Mouse (Mus musculus) ovary, postnatal 36 days (tissue): ENCODE results near the gene Spesp1.

Experiments
- DNase-seq: peaks from one replicate; pipeline ENCODE4 v3.0.0; 2022; ENCODE audit warnings: low spot score, mixed read lengths

Spesp1 gene

GRCm38 (mm10) chr9:62245612-62246379, 36.2 kb downstream of the Spesp1 start:
- DNase-seq, result no peak

GRCm38 (mm10) chr9:62244612-62245010, 37.4 kb downstream of the Spesp1 start:
- no peak for DNase-seq

GRCm38 (mm10) chr9:62243991-62244611, 37.9 kb downstream of the Spesp1 start:
- peak; percentile 60 for DNase-seq

DNA sequence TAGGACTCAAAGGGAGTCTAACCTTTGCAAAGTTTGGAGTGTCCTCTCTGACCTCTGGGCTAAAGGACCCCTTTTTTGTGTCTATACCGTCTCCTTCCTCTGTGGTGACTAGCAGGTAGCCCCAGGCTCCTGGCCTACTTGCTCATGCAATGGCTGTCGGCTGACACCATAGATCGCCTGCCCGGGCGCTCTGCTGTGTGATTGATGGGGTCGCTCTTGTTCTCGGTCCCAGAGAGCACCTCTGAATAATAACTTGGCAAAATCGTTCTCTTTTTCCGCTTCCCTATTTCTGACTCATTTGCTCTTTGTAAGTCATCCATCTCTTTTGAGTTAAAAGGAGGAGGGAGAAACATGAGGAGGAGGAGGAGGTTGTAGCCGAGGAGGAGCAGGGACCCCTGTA, 42.0 kb downstream of the Spesp1 start:
- no peak for DNase-seq

DNA sequence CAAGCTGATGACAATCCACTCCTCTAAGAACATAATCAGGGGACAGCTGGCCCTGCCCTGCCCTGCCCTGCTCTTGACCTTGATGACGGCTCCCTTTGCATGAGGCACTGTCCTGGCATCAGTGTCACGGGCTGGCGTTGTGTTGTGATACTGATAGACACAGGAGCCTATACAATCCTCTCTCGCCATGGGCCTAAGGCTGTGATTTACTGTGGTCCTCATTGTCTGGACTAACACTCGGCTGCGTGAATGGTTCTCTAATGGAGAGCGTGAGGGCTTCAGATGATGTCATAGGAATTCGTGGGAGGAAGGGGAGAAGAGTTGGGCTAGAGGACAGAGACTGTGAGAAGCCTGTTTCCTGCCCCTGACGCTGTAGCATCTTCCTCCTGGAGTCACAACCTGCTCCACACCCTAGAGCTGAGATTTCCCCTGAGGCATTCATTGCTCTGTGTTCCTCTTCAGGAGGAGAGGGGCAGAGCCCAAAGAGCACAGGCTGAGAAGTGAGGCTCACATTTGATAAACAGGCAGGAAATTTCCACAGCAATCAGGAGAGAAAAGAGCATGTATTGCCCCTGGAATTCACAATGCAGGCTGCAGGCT, 44.5 kb downstream of the Spesp1 start:
- DNase-seq, result no peak

GRCm38 (mm10) chr9:62235501-62235900, 46.5 kb downstream of the Spesp1 start:
- no peak for DNase-seq

DNA sequence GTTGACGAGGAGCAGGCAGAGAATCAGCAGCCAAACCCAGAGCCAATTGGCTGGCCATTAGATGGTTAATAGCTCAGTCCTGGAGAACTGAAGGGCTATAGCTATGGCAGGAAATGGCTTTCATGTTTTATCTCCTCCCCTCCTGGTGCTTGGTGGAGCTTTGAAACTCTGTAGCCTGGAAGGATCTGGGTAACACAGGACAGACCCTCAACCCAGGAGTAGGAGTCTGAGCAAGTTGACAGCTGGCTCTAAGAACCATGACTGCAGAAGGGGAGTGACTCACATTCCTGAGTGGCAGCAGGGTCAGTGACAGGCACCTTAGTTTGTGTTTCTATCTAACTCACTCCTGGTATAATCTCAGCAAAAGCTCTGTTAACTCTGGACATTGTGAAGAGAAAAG, 49.4 kb downstream of the Spesp1 start:
- DNase-seq, result no peak

DNA sequence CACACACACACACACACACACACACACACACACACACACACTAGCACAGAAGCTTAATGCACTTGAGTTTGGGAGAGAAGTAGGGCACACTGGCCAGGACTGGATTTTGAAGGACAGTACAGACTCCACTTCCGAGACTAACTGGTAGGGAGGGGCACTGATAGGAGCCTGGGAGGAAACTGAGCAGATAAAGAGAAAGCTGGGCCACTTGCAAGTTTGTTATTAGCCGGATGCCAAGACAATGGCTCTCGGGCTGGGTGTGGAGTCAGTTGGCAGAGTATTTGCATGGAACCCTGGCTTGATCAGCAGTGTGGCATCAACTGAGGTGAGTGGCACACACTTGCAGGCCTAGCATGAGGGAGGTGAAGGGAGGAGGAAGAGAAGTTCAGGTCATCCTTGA, 51.0 kb downstream of the Spesp1 start:
- no peak for DNase-seq

- DNase-seq, result no peak
Observed at GRCm38 (mm10) chr9:62229985-62230384, 52.0 kb downstream of the Spesp1 start.

GRCm38 (mm10) chr9:62222481-62222880, 59.5 kb downstream of the Spesp1 start:
- no peak for DNase-seq

DNA sequence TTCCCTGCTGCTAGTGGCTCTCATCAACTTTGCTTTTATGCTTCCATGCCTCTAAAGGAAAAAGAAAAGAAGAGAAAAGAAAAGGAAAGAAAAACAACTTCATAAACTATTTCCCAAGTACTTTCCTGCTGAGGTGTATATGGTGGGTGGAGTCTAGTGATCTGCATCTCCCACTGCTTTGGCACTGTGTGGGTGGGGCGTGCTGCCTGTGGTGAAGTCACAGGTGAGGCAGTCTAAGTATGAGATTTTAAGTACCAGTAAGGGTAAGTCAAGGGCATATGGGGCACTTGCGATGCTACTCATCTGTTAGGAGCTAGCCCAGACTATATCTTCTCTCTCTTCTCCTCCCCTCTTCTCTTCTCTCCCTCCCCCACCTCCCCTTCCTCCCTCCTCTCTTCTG, 60.0 kb downstream of the Spesp1 start:
- DNase-seq, result no peak
